Mouse (Mus musculus) olfactory bulb, adult 2 months (tissue): Measurements from ENCODE around the gene Prkar1a.

Experiments used
- CTCF ChIP-seq: fragments of 200-500 bp; IDR thresholded peaks from 2 replicates; pipeline ENCODE4 v1.5.1; 2012; ENCODE audit warnings: low read depth, mild to moderate bottlenecking, low read length, moderate library complexity; ENCODE audit not compliant: insufficient read depth
- POLR2A ChIP-seq: fragments of 200-500 bp; IDR thresholded peaks from 2 replicates; pipeline ENCODE4 v1.6.1; 2012; ENCODE audit warnings: mild to moderate bottlenecking, low read depth, low read length, moderate library complexity; ENCODE audit not compliant: insufficient read depth

GRCm38 (mm10) chr11:109705336-109706054 is 56.3 kb downstream of the Prkar1a start:
- TF ChIP-seq CTCF (no peak), POLR2A (no peak)
